Mouse (Mus musculus): ENCODE measurements at regions not wholly inside any gene's neighbourhood (a gene's known extent, or its start where the extent isn't known, plus 50 kb on each side); places are given as distances from the start of the nearest gene placed in this dataset.

GRCm38 (mm10) chr6:135575294-135575693 lies 212.9 kb downstream of the Emp1 start:
- no peaks in the 10 kb centered on the region for H3K79me2 ChIP-seq (ENCODE audit: control insufficient read depth, insufficient read depth)
- H3K4me2 ChIP-seq (ENCODE audit: low read depth), result no peak overlapping the region
- H3K27me3 ChIP-seq (ENCODE audit: control insufficient read depth, insufficient read depth, insufficient read length), result no peaks in the 10 kb centered on the region
- no peak overlapping the region for H3K4me3 ChIP-seq
- TF ChIP-seq TCF3 (IDR thresholded peaks at IDR 0.05; ENCODE audit: insufficient read length, low read depth) (no peak), E2F4 (IDR thresholded peaks at IDR 0.05; ENCODE audit: insufficient read depth) (no peak), MYOG (IDR thresholded peaks at IDR 0.05; ENCODE audit: control insufficient read depth in 1 of 3, insufficient read depth in 1 of 3, insufficient read length in 2 of 3, low read depth in 2 of 3) (no peak), MAX (IDR thresholded peaks at IDR 0.05; ENCODE audit: low read depth) (no peak), MYOD1 (IDR thresholded peaks at IDR 0.05; ENCODE audit: control insufficient read depth in 1 of 3, insufficient read length in 2 of 3, low read depth in 2 of 3) (no peak), SRF (IDR thresholded peaks at IDR 0.05; ENCODE audit: control insufficient read depth, insufficient read length, low read depth) (no peak), CEBPB (IDR thresholded peaks at IDR 0.05; ENCODE audit: insufficient read depth, poor library complexity, severe bottlenecking) (no peak), TCF12 (IDR thresholded peaks at IDR 0.05; ENCODE audit: insufficient read depth, poor library complexity, severe bottlenecking) (no peak), POLR2AphosphoS2 (IDR thresholded peaks at IDR 0.05; ENCODE audit: insufficient read length, low read depth) (no peak)
- H3ac ChIP-seq (ENCODE audit: control insufficient read depth, insufficient read length), result no peak overlapping the region
- H3K36me3 ChIP-seq (ENCODE audit: control insufficient read depth, insufficient read depth), result no peaks in the 10 kb centered on the region

- no peaks in the 10 kb centered on the region for H3K27me3 ChIP-seq (ENCODE audit: control insufficient read depth, insufficient read depth, insufficient read length)
- no peak overlapping the region for H3ac ChIP-seq (ENCODE audit: control insufficient read depth, insufficient read length)
- TF ChIP-seq MYOD1 (IDR thresholded peaks at IDR 0.05; ENCODE audit: control insufficient read depth in 1 of 3, insufficient read length in 2 of 3, low read depth in 2 of 3) (no peak), SRF (IDR thresholded peaks at IDR 0.05; ENCODE audit: control insufficient read depth, insufficient read length, low read depth) (no peak), USF1 (IDR thresholded peaks at IDR 0.05; ENCODE audit: low read depth) (no peak), POLR2A (IDR thresholded peaks at IDR 0.05; ENCODE audit: insufficient read length, low read depth) (no peak), CEBPB (IDR thresholded peaks at IDR 0.05; ENCODE audit: insufficient read depth, poor library complexity, severe bottlenecking) (no peak), REST (IDR thresholded peaks at IDR 0.05; ENCODE audit: insufficient read depth, insufficient read length) (no peak), MAX (IDR thresholded peaks at IDR 0.05; ENCODE audit: low read depth) (no peak), TCF12 (IDR thresholded peaks at IDR 0.05; ENCODE audit: insufficient read depth, poor library complexity, severe bottlenecking) (no peak), E2F4 (IDR thresholded peaks at IDR 0.05; ENCODE audit: insufficient read depth) (no peak), POLR2AphosphoS2 (IDR thresholded peaks at IDR 0.05; ENCODE audit: insufficient read length, low read depth) (no peak), MYOG (IDR thresholded peaks at IDR 0.05; ENCODE audit: control insufficient read depth in 1 of 3, insufficient read depth in 1 of 3, insufficient read length in 2 of 3, low read depth in 2 of 3) (no peak), TCF3 (IDR thresholded peaks at IDR 0.05; ENCODE audit: insufficient read length, low read depth) (no peak)
Observed at GRCm38 (mm10) chr6:135578728-135579127, 216.4 kb downstream of the Emp1 start.

GRCm38 (mm10) chr6:135582567-135582966 lies 220.2 kb downstream of the Emp1 start:
- H3K4me3 ChIP-seq, result no peak overlapping the region
- TF ChIP-seq MYOD1 (IDR thresholded peaks at IDR 0.05; ENCODE audit: control insufficient read depth in 1 of 3, insufficient read length in 2 of 3, low read depth in 2 of 3) (no peak), E2F4 (IDR thresholded peaks at IDR 0.05; ENCODE audit: insufficient read depth) (no peak), POLR2AphosphoS2 (IDR thresholded peaks at IDR 0.05; ENCODE audit: insufficient read length, low read depth) (no peak), USF1 (IDR thresholded peaks at IDR 0.05; ENCODE audit: low read depth) (no peak), REST (IDR thresholded peaks at IDR 0.05; ENCODE audit: insufficient read depth, insufficient read length) (no peak), SRF (IDR thresholded peaks at IDR 0.05; ENCODE audit: control insufficient read depth, insufficient read length, low read depth) (no peak), CEBPB (IDR thresholded peaks at IDR 0.05; ENCODE audit: insufficient read depth, poor library complexity, severe bottlenecking) (no peak), TCF3 (IDR thresholded peaks at IDR 0.05; ENCODE audit: insufficient read length, low read depth) (no peak), MYOG (IDR thresholded peaks at IDR 0.05; ENCODE audit: control insufficient read depth in 1 of 3, insufficient read depth in 1 of 3, insufficient read length in 2 of 3, low read depth in 2 of 3) (no peak), MAX (IDR thresholded peaks at IDR 0.05; ENCODE audit: low read depth) (no peak), POLR2A (IDR thresholded peaks at IDR 0.05; ENCODE audit: insufficient read length, low read depth) (no peak), TCF12 (IDR thresholded peaks at IDR 0.05; ENCODE audit: insufficient read depth, poor library complexity, severe bottlenecking) (no peak)

More at GRCm38 (mm10) chr6:135578728-135579127, 216.4 kb downstream of the Emp1 start:
- H3K4me2 ChIP-seq (ENCODE audit: low read depth), result no peak overlapping the region
- H3K36me3 ChIP-seq (ENCODE audit: control insufficient read depth, insufficient read depth), result no peaks in the 10 kb centered on the region
- H3K4me3 ChIP-seq, result no peak overlapping the region
- H3K79me2 ChIP-seq (ENCODE audit: control insufficient read depth, insufficient read depth), result no peaks in the 10 kb centered on the region

GRCm38 (mm10) chr6:135584782-135585181 lies 222.4 kb downstream of the Emp1 start:
- H3K4me3 ChIP-seq, result no peak overlapping the region
- TF ChIP-seq MAX (IDR thresholded peaks at IDR 0.05; ENCODE audit: low read depth), result no peak
- TF ChIP-seq MYOG (IDR thresholded peaks at IDR 0.05; ENCODE audit: control insufficient read depth in 1 of 3, insufficient read depth in 1 of 3, insufficient read length in 2 of 3, low read depth in 2 of 3), result no peak
- no peak for TF ChIP-seq CEBPB (IDR thresholded peaks at IDR 0.05; ENCODE audit: insufficient read depth, poor library complexity, severe bottlenecking)
- TF ChIP-seq E2F4 (IDR thresholded peaks at IDR 0.05; ENCODE audit: insufficient read depth), result no peak
- TF ChIP-seq MYOD1 (IDR thresholded peaks at IDR 0.05; ENCODE audit: control insufficient read depth in 1 of 3, insufficient read length in 2 of 3, low read depth in 2 of 3), result no peak
- TF ChIP-seq USF1 (IDR thresholded peaks at IDR 0.05; ENCODE audit: low read depth), result no peak
- TF ChIP-seq TCF12 (IDR thresholded peaks at IDR 0.05; ENCODE audit: insufficient read depth, poor library complexity, severe bottlenecking), result no peak
- no peak for TF ChIP-seq POLR2AphosphoS2 (IDR thresholded peaks at IDR 0.05; ENCODE audit: insufficient read length, low read depth)
- TF ChIP-seq SRF (IDR thresholded peaks at IDR 0.05; ENCODE audit: control insufficient read depth, insufficient read length, low read depth), result no peak
- no peak for TF ChIP-seq TCF3 (IDR thresholded peaks at IDR 0.05; ENCODE audit: insufficient read length, low read depth)
- TF ChIP-seq POLR2A (IDR thresholded peaks at IDR 0.05; ENCODE audit: insufficient read length, low read depth), result no peak
- TF ChIP-seq REST (IDR thresholded peaks at IDR 0.05; ENCODE audit: insufficient read depth, insufficient read length), result no peak
- no peak overlapping the region for H3ac ChIP-seq (ENCODE audit: control insufficient read depth, insufficient read length)
- H3K79me2 ChIP-seq (ENCODE audit: control insufficient read depth, insufficient read depth), result no peaks in the 10 kb centered on the region
- no peaks in the 10 kb centered on the region for H3K36me3 ChIP-seq (ENCODE audit: control insufficient read depth, insufficient read depth)
- no peaks in the 10 kb centered on the region for H3K27me3 ChIP-seq (ENCODE audit: control insufficient read depth, insufficient read depth, insufficient read length)
- H3K4me2 ChIP-seq (ENCODE audit: low read depth), result no peak overlapping the region

More at GRCm38 (mm10) chr6:135582567-135582966, 220.2 kb downstream of the Emp1 start:
- no peak overlapping the region for H3ac ChIP-seq (ENCODE audit: control insufficient read depth, insufficient read length)
- H3K27me3 ChIP-seq (ENCODE audit: control insufficient read depth, insufficient read depth, insufficient read length), result no peaks in the 10 kb centered on the region
- no peaks in the 10 kb centered on the region for H3K79me2 ChIP-seq (ENCODE audit: control insufficient read depth, insufficient read depth)
- no peaks in the 10 kb centered on the region for H3K36me3 ChIP-seq (ENCODE audit: control insufficient read depth, insufficient read depth)
- no peak overlapping the region for H3K4me2 ChIP-seq (ENCODE audit: low read depth)

Data from myocyte (in vitro differentiated cells).